Mouse (Mus musculus) midbrain, embryonic 10.5 days (tissue): ENCODE measurements at regions not wholly inside any gene's neighbourhood (a gene's known extent, or its start where the extent isn't known, plus 50 kb on each side); places are given as distances from the start of the nearest gene placed in this dataset.

Source experiments
- DNase-seq: peaks from one replicate; pipeline ENCODE4 v3.0.0-alpha.2; 2017; ENCODE audit warnings: low spot score
- H3K27ac ChIP-seq: fragments of 300-500 bp; sonication (generic); replicated peaks from 2 replicates; pipeline ENCODE4 v1.5.1; 2016; ENCODE audit warnings: mild to moderate bottlenecking
- H3K27me3 ChIP-seq: fragments of 300-500 bp; sonication (generic); 2 replicates; pipeline ENCODE4 v1.6.1; 2016; ENCODE audit warnings: low read depth, mild to moderate bottlenecking; ENCODE audit not compliant: poor library complexity, severe bottlenecking
- H3K36me3 ChIP-seq: fragments of 300-500 bp; sonication (generic); 2 replicates; pipeline ENCODE4 v1.6.1; 2016; ENCODE audit warnings: mild to moderate bottlenecking, moderate library complexity
- H3K4me1 ChIP-seq: fragments of 300-500 bp; sonication (generic); 2 replicates; pipeline ENCODE4 v1.6.1; 2016
- H3K4me3 ChIP-seq: fragments of 300-500 bp; sonication (generic); 2 replicates; pipeline ENCODE4 v1.5.1; 2016; ENCODE audit warnings: mild to moderate bottlenecking, moderate library complexity
- H3K9me3 ChIP-seq: fragments of 300-500 bp; sonication (generic); replicated peaks from 2 replicates; pipeline ENCODE4 v1.6.1; 2016; ENCODE audit warnings: mild to moderate bottlenecking
- WGBS: fragments of 180-500 bp; shearing (Covaris S2); methylation state at CpG from one replicate; pipeline ENCODE4 v1.1.7; 2016; 5-methylcytosine and 5-hydroxymethylcytosine counted together

DNA sequence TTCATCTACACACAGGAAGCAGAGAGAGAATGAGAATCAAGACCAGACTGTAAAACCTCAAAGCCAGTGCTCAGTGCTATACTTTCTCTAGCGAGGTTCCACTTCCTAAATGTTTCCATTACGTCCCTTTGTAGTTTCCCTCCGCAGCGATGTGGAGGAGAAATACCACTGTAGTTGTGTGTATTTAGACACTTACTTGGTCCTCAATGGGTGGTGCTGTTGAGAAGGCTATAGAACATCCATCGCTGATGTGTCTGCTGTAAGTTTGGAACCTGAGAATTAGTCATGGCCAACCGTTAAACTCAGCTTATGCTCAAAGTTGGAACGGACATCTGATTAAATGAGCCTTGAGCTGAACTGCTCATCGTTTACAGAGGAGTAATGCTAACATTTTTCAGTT lies 170.7 kb upstream of the Lyplal1 start:
- Histone ChIP-seq H3K9me3 (no peaks in the 10 kb centered on the region), H3K27ac (no peak overlapping the region), H3K36me3 (no peaks in the 10 kb centered on the region), H3K27me3 (no peaks in the 10 kb centered on the region), H3K4me1 (no peaks in the 10 kb centered on the region), H3K4me3 (no peak overlapping the region)
- 87% methylated on average over 8 of the region's 8 CpGs for WGBS
- no peak for DNase-seq

DNA sequence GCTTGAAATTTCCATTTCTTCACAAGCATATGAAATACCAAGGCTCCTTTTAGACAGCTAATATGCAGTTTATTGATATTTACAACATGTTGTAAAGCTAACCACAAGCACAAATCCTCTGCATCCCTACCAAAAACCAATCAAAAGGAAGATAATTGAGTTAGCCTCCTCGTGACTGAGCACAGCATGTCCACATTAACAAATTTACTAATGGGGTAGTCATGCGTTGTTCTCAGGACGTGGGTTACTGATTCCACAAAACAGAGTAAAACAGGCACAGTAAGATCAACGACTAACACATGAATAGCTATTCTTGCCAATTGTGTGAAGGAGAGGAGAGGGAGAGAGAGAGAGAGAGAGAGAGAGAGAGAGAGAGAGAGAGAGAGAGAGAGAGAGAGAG lies 169.3 kb upstream of the Lyplal1 start:
- Histone ChIP-seq H3K27ac (no peak overlapping the region), H3K4me1 (no peaks in the 10 kb centered on the region), H3K9me3 (no peaks in the 10 kb centered on the region), H3K4me3 (no peak overlapping the region), H3K36me3 (no peaks in the 10 kb centered on the region), H3K27me3 (no peaks in the 10 kb centered on the region)
- 47% methylated on average over 4 of the region's 4 CpGs for WGBS
- DNase-seq = no peak

DNA sequence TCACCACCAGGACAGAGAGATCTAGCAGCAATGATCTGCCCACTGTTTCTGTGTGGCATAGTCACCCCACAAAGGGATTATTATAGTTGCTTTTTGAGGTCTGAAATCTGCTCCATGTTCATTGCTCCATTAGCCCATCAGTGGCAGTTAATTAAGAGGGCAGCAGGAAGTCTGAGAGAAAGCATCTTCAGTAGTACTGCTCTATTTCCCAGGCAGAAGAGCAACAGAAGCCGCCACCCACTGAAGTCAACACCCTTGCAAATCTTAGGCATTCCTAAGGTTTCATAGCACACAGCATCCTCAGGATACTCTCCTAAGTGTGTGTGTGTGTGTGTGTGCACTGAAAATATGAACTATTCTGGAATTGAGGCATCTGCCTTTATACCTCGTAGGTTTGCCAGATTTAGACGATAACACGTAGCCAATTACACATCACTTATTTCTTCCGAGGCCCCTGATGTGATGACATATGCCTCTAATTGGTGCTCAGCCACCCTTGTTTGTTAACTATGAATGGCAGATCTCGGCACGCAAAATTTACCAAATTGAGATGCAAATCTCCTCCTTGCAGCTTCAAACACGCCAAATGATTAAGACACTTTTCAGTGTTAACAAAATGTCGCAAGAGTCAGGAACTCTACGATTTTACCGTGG lies 161.0 kb upstream of the Lyplal1 start:
- Histone ChIP-seq H3K36me3 (no peaks in the 10 kb centered on the region), H3K9me3 (no peaks in the 10 kb centered on the region), H3K4me1 (no peaks in the 10 kb centered on the region), H3K27ac (no peak overlapping the region), H3K27me3 (no peaks in the 10 kb centered on the region), H3K4me3 (no peak overlapping the region)
- 82% methylated on average over 11 of the region's 11 CpGs for WGBS
- DNase-seq = no peak

DNA sequence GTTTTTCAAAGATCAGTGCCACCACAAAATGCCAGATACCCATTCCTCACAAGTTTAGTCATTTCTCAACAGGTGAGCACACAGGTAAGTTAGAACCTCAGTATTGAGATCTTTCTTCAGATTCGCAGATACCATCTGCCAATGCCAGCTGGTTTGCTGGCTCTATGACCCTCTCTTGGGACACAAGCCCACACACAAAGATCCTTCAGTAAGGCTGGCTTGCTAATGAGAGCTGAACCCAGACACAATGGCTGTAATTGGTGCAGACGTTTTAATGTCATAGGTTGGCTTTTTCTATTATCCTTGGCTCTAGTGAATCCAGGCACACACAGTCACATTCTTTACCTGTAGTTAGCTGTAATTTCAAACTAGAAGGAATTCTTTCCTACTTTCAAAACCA lies 154.3 kb upstream of the Lyplal1 start:
- Histone ChIP-seq H3K4me1 (no peaks in the 10 kb centered on the region), H3K27ac (no peak overlapping the region), H3K9me3 (no peaks in the 10 kb centered on the region), H3K36me3 (no peaks in the 10 kb centered on the region), H3K27me3 (no peaks in the 10 kb centered on the region), H3K4me3 (no peak overlapping the region)
- 70% methylated on average over 2 of the region's 2 CpGs for WGBS
- no peak for DNase-seq

DNA sequence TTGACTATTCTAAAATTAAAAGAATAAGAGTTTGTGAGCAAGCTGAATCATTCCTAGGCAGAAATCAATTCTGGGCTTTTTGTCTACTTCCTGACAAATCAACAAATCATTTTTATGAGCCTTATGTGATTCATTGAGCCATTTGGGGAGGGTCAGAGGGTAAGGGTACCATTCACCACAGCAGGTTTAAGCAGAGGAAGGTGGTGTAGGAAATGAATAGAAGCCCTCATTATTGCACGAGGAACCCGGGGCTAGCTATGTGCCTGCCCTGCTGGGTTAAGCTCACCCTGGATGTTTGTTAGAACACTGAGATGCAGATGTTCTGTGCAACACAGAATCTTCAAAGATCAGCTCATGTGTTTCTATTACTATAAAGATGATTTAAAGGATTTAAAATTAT lies 150.2 kb upstream of the Lyplal1 start:
- Histone ChIP-seq H3K4me1 (no peaks in the 10 kb centered on the region), H3K27ac (no peak overlapping the region), H3K9me3 (no peaks in the 10 kb centered on the region), H3K36me3 (no peaks in the 10 kb centered on the region), H3K4me3 (no peak overlapping the region), H3K27me3 (no peaks in the 10 kb centered on the region)
- no peak for DNase-seq
- WGBS = 72% methylated on average over 2 of the region's 2 CpGs

DNA sequence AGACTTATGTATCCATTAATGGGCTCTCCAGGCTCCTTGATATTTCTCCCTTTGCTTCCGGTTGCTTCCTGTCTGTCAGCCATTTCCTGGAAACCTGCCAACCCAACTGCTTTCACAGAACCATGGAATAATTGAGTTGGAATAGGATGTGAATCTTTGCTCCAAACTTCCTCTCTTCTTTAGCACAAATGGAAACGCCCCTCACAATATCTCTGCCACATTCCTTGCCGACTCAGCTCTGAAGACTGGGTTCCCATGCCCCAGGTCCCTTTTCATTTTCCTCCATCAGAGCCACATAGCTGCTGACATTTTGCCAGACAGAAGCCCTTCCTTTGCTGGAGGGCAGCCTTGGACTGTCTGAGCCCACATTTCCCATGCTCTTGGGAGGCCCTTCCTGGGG lies 147.5 kb upstream of the Lyplal1 start:
- H3K9me3 ChIP-seq = no peaks in the 10 kb centered on the region
- no peak overlapping the region for H3K4me3 ChIP-seq
- H3K27ac ChIP-seq = no peak overlapping the region
- DNase-seq = no peak
- WGBS = 81% methylated on average over 3 of the region's 3 CpGs
- H3K36me3 ChIP-seq = no peaks in the 10 kb centered on the region
- no peaks in the 10 kb centered on the region for H3K27me3 ChIP-seq
- peaks cover 16% of the 10 kb centered on the region for H3K4me1 ChIP-seq

DNA sequence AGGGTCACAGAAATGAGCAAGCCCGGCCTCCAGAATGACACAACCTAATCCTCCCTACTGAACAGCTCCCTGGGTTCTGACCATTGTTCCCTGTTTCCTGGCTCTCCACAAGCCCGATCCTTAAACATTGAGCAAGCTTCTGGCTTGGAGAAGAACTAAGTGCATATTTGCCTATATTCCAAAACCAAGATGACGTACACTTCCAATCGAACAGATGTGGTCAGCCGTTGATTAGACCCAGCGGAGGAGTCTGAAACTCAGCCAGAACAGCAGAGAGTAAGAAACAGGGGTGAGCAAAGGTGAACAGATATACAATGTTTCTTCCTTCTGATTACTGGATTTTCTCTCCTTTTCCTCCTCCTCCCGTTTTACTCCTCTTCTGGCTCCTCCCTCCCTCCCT lies 146.8 kb upstream of the Lyplal1 start:
- no peak overlapping the region for H3K27ac ChIP-seq
- 80% methylated on average over 7 of the region's 7 CpGs for WGBS
- DNase-seq = no peak

DNA sequence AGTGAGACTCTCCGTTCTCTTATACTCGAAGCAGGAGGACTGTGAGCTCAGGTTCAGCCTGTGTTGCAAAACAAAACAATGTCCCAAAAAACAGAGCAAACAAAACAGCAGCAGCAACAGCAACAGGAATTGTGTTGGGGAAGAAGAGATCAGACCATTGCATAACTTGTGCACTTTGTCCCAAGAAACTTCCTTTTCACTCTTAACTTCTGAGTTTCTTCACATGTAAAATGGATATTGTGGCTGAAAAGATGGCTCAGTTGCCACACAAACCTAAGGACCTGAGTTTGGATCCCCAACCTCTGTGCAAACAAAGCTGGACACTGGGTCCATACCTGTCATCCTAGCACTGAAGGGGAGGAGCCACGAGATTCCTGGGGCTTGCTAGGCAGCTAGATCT lies 146.1 kb upstream of the Lyplal1 start:
- H3K36me3 ChIP-seq = no peaks in the 10 kb centered on the region
- no peak overlapping the region for H3K4me3 ChIP-seq
- H3K4me1 ChIP-seq = peaks cover 16% of the 10 kb centered on the region
- no peaks in the 10 kb centered on the region for H3K27me3 ChIP-seq
- WGBS = 87% methylated on average over 3 of the region's 3 CpGs
- no peak for DNase-seq
- H3K27ac ChIP-seq = no peak overlapping the region
- H3K9me3 ChIP-seq = no peaks in the 10 kb centered on the region

More for the DNA sequence above, 146.8 kb upstream of the Lyplal1 start:
- Histone ChIP-seq H3K4me3 (no peak overlapping the region), H3K9me3 (no peaks in the 10 kb centered on the region), H3K4me1 (peaks cover 16% of the 10 kb centered on the region), H3K27me3 (no peaks in the 10 kb centered on the region), H3K36me3 (no peaks in the 10 kb centered on the region)

DNA sequence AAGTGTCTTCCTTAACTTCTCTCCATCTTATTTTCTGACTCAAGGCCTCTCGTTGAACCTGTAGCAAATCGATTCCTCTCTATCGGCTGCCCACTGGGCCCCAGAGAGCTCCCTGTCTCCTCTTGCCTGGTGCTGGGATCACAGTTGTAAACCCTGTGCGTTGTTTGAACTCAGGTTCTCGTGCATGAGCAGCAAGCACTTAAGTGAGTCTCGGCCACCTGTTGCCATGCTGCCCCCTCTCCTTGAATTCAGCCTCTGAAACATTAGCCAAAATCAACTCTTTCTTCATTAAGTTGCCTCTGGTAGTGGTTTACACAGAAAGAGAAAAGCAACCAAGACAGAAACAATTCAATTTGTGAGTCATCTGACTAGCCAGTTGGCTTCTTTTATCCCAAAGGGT lies 144.9 kb upstream of the Lyplal1 start:
- no peak for DNase-seq
- Histone ChIP-seq H3K9me3 (no peaks in the 10 kb centered on the region), H3K4me3 (no peak overlapping the region), H3K27ac (peak overlapping the region; percentile 69; the same call in 1 of the 2 replicates), H3K36me3 (no peaks in the 10 kb centered on the region), H3K4me1 (peaks cover 25% of the 10 kb centered on the region), H3K27me3 (no peaks in the 10 kb centered on the region)
- WGBS = 73% methylated on average over 6 of the region's 6 CpGs

DNA sequence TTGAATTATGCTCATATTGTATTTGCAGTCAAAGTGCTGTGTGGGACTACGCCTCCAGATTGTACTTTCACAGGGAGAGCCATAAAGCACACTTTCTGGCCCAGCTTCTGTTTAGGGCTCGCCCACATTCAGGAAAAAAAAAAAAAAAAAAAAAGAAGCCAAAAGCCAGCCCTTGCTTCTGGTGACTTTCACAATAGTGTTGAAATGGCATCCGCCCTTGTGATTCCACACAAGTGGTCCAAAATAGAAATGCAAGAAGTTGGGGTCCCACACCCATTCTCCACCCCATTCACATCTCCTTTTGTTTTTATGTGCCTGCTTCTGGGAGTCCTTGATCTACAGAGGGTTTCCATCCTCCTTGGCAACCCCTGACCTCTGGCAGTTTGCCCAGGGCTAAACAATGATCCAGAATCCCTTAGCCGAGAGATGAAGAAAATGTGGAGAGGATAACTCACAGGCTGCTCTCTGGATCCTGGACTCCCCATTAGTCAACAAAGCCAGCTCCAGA lies 144.3 kb upstream of the Lyplal1 start:
- peak; percentile 47 for DNase-seq
- Histone ChIP-seq H3K4me3 (no peak overlapping the region), H3K27me3 (no peaks in the 10 kb centered on the region), H3K4me1 (peaks cover 30% of the 10 kb centered on the region), H3K27ac (no peak overlapping the region), H3K36me3 (no peaks in the 10 kb centered on the region), H3K9me3 (no peaks in the 10 kb centered on the region)
- 34% methylated on average over 4 of the region's 4 CpGs for WGBS

DNA sequence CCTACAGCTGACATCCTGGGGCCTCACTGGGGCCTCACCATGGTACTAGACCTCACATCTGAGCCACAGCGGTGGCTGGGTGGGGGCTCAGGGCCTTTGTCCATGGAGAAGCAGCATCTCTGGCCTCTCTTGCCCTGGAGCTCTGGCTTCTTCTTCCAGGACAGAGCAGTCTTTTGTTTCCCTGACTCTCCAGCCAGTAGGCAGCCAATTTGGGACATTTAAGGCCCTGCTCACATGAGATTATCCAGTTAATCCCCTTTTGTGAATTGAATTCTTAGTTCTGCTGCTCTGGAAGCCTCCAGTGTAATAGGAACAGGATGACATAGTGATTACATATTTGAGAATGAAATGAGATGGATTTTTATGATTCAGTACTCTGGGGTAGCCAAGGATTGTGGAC lies 140.5 kb upstream of the Lyplal1 start:
- Histone ChIP-seq H3K36me3 (no peaks in the 10 kb centered on the region), H3K27me3 (peaks cover 21% of the 10 kb centered on the region), H3K27ac (peak overlapping the region; percentile 70), H3K4me1 (peaks cover 44% of the 10 kb centered on the region), H3K4me3 (no peak overlapping the region), H3K9me3 (no peaks in the 10 kb centered on the region)
- WGBS = 25% methylated on average over 1 of the region's 1 CpGs
- no peak for DNase-seq

DNA sequence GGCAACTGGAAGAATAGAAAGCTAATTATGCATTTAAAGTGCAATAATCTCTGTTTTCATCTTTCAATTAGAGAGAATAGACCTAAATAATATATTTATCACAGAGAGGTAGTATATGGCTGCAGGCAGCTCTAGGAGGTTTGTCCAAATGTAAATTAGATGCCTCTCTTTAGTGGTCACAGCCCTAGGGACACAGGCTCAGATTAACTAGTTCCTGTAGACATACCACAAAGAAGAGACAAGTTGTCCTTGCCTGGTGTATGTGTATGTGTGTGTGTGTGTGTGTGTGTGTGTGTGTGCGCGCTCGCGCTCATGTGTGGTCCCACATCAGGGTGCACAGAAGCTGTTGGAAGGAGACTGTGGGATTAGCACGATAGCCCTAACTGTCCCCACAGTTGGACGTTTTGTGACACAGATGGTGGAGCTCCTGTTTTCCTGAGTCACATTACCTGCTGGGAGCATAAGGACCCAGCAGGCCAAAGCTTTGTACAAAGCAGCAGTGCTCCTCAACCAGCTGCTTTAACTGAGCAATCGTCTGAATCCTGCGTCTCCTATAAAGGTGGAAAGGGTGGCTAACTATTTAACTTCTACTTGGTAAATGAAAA lies 138.5 kb upstream of the Lyplal1 start:
- Histone ChIP-seq H3K36me3 (no peaks in the 10 kb centered on the region), H3K4me3 (no peak overlapping the region), H3K27me3 (peaks cover 21% of the 10 kb centered on the region), H3K4me1 (peaks cover 34% of the 10 kb centered on the region), H3K27ac (no peak overlapping the region), H3K9me3 (no peaks in the 10 kb centered on the region)
- WGBS = 61% methylated on average over 8 of the region's 8 CpGs
- DNase-seq = no peak

DNA sequence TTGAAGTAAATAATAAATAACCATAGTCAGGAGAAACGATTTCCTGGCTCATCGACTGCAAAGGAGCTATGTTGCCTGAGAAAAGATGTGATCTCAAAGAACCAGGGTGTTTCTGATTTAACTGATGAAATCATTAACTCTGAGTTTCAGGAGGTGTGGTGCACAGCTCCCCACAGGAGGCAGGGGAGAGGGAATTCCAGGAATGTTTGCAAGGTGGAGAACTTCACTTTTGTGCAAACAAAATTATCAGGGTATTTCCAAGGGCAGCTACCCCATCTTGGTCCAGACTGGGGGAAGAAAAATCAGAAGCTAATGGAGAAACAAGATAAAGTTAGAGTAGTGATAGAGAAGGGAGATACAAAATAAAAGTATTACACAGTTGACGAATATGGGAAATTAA lies 137.4 kb upstream of the Lyplal1 start:
- Histone ChIP-seq H3K9me3 (no peaks in the 10 kb centered on the region), H3K27me3 (peaks cover 21% of the 10 kb centered on the region), H3K36me3 (no peaks in the 10 kb centered on the region), H3K4me3 (no peak overlapping the region), H3K4me1 (peaks cover 39% of the 10 kb centered on the region), H3K27ac (no peak overlapping the region)
- DNase-seq = no peak
- WGBS = 72% methylated on average over 3 of the region's 3 CpGs
